Mouse (Mus musculus) adrenal gland, postnatal 36 days (tissue): ENCODE measurements around the gene Adcy5. TPM values are rescaled to one million over a fixed set of nuclear protein-coding genes. Genes with fewer than 3 reads are reported as not detected.

Experiments
- DNase-seq, 2 experiments: peaks; one replicate each; pipeline ENCODE4 v3.0.0; 2021; ENCODE audit warnings: mixed read lengths in 1 of 2
- total RNA-seq, 2 experiments: library from RNA; stranded (reverse); gene quantifications; 2 replicates each; pipeline ENCODE4 v1.2.3; 2021

Adcy5 gene
- total RNA-seq, 2 experiments from 2014 or later = 7.8 to 13.9 TPM

DNA sequence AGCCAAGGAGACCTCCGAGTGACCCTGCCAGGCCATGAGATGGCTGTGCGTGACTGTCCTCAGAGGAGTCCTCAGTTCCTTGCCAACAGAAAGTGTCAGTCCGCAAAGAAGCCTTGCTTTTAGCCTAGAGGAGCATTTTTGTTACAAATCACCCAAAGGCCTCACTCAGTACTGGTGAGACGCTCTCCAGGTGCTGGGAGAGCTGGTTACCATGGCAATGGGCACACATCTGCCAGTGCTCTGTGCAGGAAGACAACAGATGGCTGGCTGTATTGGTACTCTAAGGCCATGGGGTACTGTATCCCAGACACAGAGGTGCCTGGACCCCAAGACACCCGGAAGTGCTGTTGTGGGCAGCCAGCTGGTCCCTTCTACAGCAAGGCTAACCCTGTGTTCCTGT, 51.0 kb downstream of the Adcy5 start:
- DNase-seq = no peak

DNA sequence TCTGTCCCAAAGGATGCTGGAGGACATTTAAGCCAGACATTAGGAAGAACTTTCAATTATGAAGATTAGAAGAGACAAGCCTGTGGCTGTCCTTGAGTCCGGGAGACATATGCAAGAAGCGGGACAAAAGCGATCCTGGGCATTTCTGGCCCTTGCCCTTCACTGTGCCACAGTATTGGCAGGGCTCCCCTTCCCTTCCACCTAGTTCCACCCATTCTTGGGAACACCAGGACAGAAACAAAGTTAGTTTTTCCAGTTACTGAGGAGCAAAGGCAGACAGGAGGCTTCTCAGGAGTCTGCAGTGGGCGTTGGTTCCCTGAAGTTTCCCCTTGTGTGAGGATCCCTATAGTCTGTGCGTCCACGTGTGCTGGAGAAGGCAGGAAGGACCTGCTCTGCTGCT, 51.7 kb downstream of the Adcy5 start:
- DNase-seq = peak in 1 of 2 experiments; percentile 26

DNA sequence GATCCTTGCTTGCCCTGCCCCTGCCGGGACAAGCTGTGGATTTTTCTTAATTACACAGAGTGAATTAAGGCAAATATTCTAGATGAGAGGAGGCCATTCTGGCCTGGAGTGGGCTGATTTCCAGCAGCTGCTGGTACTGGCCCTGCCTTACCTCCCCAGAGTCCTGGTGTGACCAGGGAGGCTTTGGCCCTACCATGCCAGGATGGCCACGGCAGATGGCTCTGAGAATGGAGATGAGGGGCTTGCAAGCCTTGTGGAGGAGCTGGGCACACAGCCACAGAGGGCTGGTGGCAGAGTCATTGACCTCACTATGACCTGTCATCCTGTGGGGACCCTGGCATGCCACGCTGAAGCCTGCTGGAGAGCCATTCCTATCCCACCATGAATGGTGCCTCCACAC, 54.1 kb downstream of the Adcy5 start:
- no peak for DNase-seq

DNA sequence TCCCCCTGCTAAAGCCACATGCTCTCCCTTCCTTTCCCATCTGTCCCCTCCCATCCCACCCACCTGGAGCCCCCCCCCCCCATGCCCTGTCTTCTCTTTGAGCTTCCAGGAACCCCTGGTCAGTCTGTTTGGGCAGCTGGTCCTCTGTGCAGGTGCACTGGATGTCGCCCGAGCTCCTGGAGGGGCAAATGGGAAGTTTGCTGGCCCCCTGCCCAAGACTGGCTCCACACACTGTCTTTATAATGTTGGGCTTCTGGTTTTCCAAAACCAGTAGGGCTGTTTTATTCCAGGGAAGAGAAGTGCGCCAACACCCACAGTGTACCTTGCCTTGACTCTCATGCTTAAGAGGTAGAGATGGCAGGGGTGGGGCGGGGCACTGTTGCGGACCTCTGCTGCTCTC, 55.1 kb downstream of the Adcy5 start:
- no peak for DNase-seq

GRCm38 (mm10) chr16:35215047-35215446, 60.4 kb downstream of the Adcy5 start:
- DNase-seq = no peak

DNA sequence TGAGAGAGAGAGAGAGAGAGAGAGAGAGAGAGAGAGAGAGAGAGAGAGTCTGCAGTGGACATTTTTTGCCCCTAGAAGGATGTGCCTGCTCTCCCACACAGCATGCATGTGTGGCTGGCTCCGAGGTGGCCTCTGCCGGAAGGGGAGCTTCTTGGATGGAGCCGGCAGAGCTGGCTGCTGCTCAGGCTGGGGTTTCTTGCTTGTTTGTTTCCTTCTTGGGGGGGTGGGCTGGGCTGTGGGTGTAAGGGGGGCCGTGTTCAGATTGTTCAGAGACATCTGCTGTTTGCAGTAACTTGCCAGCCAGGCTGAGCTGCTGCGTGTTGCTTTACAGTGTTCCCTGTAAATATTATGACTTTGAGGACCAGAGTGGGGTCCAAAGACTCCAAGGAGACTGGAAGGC, 60.8 kb downstream of the Adcy5 start:
- no peak for DNase-seq

DNA sequence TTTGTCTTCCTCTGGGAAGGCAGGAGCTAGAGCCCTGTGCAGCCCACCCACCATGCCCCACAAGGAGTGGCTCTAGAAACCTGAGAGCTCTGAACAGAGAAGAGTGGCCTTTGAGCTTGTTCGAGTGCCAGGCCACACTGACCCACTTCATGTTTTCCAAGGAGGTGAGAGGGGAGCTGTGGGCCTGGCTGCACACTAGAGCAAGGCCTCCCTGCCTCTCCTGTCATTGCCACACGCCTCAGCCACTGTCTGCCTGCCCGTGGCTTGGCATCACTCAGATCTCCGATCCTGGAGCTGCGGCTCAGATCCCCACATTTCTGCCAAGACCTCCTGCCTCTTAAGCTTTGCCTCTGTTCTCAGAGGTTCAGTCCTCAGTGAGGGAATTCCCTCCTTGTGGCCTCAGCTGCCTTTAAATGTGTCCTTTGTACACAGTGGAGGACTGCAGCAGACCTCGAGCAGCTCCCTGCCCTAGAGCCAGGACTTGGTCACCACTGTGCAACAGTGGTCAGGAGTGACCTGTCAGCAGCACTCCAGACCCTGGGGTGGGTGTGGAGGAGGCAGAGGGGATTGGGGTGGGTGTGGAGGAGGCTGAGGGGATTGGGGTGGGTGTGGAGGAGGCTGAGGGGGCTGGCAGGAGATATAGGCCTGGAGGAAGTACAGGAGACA, 62.3 kb downstream of the Adcy5 start:
- DNase-seq = peak; percentile 14 to 44

DNA sequence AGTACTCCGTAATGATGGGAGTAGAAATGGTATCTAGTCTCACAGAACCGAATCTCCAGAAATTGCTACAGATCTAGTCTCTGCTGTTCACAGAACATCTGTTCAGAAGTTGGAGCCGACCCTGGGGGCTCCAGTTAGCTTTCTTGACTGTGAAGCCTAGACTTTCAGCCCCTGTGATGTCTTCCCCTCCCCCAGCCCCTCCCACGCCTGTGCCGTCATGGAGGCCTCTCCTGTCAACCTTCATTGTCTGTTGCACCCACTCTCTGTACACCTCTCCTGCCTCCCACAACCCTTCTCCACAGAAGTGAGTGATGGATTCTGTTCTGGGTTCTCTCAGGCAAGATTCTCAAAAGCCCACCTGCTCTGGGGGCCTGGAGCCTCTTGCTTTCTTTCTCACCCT, 65.7 kb downstream of the Adcy5 start:
- no peak for DNase-seq

DNA sequence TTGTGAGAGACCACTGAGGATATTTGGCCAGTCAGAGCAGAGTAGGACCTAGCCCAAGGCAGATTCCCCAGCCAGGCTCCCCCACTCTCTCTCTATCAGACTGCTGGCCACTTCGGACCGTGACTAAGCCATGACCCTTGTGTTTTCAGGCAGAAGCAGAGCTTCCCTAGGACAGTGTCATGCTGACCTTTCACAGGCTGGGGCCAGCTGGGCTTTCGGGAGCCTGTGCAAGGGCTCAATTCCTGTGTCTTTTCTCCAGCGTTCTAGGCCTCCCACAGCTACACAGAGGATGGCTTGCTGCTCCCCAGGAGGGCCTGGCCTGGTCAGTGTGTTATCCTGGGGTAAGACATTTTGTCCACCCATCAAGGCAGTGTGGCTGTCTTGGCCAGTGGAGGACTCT, 66.9 kb downstream of the Adcy5 start:
- no peak for DNase-seq

DNA sequence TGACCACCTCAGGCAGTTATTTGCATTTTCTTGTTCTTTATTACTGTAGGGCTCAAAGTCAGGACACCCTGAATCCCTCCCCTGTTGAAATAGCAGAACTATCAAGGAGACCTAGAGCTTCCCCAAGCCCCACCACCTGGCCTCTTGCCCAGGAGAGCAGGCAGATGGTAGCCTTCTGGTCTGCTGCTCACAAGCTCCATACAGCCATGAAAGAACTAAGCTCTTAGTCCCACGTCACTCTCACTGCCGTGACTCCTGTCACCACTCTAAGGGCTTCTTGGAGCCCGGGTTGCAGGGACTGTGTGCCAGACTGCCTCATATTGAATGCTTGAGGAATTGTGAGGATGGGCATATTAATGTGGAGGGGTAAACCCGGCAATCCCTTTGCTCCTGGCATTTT, 69.3 kb downstream of the Adcy5 start:
- DNase-seq = no peak

DNA sequence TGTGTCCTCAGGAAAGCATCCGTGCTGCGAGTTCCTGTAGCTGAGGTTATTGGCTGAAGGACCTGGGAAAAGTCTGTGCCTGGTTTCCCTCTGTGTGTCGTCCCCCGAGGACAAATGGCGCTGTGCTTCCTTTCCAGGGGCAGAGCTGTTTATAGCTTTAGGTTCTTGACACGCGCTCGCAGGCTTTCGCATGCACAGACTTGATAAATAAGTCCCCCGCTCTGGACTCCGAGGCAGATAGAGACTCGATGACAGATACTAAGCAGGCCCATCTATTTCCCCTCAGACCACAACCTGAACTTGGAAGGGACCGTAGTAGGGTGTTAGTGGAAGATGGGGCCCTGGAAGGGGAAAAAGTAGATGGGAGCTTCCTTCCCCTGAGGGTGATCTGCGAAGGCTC, 70.0 kb downstream of the Adcy5 start:
- no peak for DNase-seq

DNA sequence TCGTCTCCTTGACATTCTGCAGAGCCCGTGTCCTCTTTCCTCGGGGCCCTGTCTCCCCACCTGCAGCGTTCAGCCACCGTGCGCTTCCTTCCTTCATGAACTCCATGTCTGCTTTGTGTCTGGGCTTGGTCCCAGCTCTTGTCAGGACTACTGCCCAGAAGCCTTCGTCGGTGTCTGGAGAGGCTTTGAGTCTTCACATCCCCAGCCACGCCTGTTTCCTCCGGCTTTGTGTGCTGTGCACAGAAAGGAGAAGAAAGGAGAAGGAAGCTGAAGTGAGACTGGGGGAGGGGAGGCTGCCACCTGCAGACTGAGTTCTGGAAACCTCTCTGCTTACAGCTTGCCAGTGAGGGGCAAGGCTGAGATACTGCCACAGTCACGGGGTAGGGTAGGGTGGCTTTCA, 74.9 kb downstream of the Adcy5 start:
- no peak for DNase-seq

GRCm38 (mm10) chr16:35232153-35232750, 77.6 kb downstream of the Adcy5 start:
- no peak for DNase-seq

DNA sequence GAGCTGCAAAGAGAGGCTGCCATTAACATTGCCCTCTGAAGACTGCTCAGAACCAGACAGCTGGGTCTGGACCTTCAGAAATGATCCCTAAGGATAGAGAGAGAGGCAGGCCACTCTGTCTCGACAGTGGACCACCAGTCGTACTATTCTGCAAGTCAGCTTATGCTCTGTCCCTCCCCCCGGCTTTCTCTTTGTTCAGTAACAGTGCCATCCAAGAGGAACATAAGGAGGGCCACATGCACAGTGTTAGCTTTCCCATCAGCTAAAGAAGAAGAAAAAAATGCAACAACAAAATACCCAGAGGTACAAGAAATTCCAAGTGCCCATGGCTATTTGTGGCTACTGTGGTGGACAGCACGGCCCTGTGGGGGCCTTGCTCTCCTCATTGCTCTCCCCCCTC, 78.7 kb downstream of the Adcy5 start:
- DNase-seq = no peak

- DNase-seq = no peak
These were observed 82.4 kb downstream of the Adcy5 start for GRCm38 (mm10) chr16:35237091-35237490.

DNA sequence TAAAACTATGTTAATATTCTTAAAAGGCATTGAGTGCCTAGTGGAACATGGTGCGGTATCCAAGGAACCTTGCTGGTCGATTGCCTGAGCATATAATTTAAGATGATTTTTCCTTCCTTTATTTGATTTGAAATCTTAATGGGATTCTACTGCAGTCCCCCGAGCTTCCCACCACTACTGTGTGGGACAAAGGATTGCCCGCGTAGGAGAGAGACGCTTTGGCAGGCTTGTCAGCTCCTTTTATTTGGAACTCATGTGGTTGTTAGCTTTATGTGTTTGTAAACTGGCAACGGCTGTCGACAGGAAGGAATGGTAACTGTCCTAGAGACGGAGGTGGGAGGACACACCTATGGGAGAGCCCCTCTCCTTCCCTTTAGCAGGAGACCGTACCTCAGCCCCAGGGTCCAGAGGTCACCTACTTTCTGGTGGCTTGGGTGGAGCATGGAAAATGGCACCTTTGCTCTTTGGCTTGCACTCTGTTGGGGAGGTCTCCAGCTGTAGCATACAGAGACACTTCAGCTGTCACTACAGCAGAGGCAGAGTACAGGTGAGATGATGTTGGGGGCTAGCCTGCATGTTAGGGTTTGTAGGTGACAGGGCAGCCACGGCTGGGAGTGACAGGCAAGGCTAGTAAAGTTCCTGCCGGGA, 84.8 kb downstream of the Adcy5 start:
- DNase-seq = no peak

- no peak for DNase-seq
These were observed 85.5 kb downstream of the Adcy5 start for GRCm38 (mm10) chr16:35239966-35240730.

DNA sequence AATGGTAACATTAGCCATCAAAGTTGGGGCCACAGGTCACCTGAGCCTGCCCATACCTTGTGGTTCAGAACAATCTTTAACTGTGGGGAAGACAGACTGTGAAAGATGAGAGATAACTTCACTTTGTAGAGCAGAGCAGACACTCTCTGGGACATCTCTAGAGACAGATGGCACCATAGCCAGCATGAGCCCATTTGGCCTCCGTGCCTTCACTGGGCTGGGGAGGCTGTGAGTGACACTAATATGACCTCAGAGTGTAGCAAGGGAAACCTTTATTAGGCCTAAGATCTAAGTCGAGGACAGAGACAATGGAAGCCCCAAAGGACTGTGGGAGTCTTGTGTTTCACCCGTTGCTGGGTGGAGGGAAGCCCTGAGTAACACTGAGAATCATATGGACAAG, 92.7 kb downstream of the Adcy5 start:
- DNase-seq = no peak

DNA sequence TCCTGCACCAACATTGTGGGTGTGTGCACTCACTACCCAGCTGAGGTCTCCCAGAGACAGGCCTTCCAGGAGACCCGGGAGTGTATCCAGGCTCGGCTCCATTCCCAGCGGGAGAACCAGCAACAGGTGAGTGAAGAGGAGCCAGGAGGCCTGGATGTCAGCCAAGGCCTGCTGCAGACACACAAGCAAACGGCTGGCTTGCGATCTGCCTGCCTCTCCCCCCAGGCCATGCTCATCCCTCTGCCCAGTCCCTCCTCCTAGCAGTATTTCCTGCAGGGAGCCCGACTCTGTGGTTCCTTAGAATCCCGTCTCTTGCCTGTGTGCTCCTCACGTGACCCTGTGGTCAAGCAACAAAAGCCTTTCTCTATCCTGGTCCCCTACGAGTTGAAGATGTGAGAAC, 94.1 kb downstream of the Adcy5 start:
- DNase-seq = peak; percentile 35 to 60

DNA sequence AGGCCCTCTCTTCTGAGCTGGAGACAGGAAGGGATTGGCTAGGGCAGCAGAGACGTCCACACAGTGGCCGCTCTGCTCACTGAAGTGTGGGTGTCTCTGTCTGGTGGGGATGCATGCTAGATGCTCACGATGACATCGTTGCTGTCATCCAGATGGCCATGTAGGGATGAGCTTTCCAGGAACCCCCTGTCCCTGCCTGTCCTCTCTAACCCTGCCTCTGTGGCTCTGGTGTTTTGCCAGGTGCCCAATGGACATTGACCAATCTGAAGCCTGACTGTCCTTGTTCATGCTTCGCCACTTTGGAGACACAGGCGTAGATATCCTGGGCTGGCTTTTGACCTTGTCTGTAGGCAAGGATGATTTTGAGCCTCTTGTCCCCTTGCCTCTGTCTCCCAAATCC, 95.1 kb downstream of the Adcy5 start:
- DNase-seq = no peak

DNA sequence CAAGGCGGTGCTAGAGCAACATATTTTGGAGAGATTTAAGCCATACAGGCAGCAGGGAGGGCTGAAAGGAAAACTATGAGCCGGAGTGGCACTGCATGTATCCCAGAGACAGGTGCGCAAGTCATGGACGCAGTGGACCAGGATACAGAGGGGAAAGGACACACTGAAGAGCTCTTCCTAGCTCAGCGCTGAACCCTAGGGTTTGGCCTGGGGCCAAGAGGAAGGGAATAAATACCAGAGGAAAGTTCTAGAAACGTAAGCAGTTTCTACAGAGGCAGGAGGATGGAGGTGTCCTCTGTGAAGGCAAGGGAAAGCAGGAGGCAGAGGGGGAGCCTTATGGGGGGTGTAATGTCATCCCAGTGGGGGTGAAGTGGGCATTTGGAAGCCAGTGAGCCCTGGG, 97.0 kb downstream of the Adcy5 start:
- no peak for DNase-seq

DNA sequence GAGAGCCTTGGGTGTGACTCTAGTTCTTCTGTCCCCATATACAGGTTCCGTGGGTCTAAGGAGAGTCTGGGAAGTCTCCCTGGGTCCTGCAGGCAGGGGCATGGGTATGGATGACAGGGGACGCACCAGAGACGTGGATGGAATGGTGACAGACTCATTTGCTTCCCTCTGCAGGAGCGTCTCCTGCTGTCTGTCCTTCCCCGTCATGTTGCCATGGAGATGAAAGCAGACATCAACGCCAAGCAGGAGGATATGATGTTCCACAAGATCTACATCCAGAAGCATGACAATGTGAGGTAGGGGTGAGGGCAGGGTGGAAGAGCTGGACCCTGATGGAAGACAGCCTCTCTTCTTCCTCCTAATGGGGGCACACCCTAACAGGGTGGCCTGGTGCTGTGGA, 98.3 kb downstream of the Adcy5 start:
- DNase-seq = no peak

DNA sequence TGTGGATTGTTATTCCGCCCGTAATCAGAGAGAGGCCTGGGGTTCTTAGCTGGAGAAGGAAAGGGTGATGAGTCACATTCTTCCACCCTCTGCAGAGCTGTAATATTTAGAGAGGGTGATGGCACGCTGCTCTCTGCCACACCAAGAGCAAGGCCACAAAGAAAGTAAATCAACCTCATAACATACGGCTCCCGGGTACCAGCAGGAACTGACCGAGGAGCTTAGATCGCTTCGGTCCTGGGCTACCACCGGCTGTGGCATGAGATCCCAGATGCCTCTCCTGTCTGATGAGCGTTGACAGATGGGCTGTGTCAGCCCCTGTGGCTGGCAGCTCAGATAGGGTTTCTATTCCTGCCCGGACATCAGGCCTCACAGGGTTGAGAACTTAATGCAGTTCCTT, 101.3 kb downstream of the Adcy5 start:
- DNase-seq = peak; percentile 41 to 46
